Mouse (Mus musculus) spleen, adult 2 months (tissue): ENCODE results near the gene Hs2st1.

Source experiments
- CTCF ChIP-seq: fragments of 200-500 bp; IDR thresholded peaks from 2 replicates; pipeline ENCODE4 v1.5.1; 2011; ENCODE audit warnings: mild to moderate bottlenecking, inconsistent platforms; ENCODE audit not compliant: insufficient read depth, insufficient read length, insufficient replicate concordance; ENCODE audit errors: extremely low read depth
- POLR2A ChIP-seq: fragments of 200-500 bp; IDR thresholded peaks from 2 replicates; pipeline ENCODE4 v1.6.1; 2011; ENCODE audit warnings: low read depth, low read length, inconsistent platforms

- TF ChIP-seq CTCF (no peak), POLR2A (no peak)
These were observed 164.7 kb downstream of the Hs2st1 start for GRCm38 (mm10) chr3:144405331-144405730.
